Comparison of ENCODE assay signal across 19 mouse cellular contexts in the genomic region with DNA sequence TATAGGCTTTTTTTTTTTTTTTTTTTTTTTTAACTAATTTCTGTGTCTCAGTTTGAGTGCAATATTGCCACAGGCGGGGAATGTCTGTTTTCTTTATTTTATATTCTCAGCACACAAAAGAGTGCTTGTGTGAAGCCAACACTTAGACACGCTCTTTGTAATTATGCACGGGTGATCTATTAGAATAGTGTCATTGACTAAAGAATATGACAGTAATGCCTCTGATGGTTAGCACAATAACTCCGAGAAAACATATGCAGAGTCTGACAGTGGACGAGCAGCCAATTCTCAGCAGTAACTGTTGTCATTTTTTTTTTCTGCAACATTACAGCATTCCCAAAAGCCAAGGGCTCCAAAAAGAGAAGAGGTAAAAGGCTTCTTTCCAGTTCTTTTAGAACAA.
DNase-seq lines count a peak whose midpoint lies in the region; ATAC-seq and TF ChIP-seq lines count a peak whose summit lies in the region.
"Had no signal": no experiment of that assay in that cellular context is flagged by ENCODE, and none has a peak within 500 bp of the region (broad histone marks: within the 10 kb centered on the region; RNA-seq: fewer than 3 reads in every experiment).

No protein-coding gene starts in this region.

- no peaks in the 10 kb centered on the region for H3K27me3 ChIP-seq in forebrain, embryonic 16.5 days (replicated peaks; ENCODE audit: control insufficient read depth, insufficient read depth, low read length)
- no peaks in the 10 kb centered on the region for H3K27me3 ChIP-seq in forebrain, postnatal 0 days (ENCODE audit: insufficient read depth, low read length)
- H3K27me3 ChIP-seq in hindbrain, embryonic 12.5 days: no peaks in the 10 kb centered on the region
- no peaks in the 10 kb centered on the region for H3K27me3 ChIP-seq in midbrain, embryonic 12.5 days
- H3K27me3 ChIP-seq in heart, embryonic 12.5 days (replicated peaks): no peaks in the 10 kb centered on the region
- H3K27me3 ChIP-seq: embryonic facial prominence, embryonic 12.5 days; megakaryocyte, embryonic 14.5 days had no signal

- H3K9ac ChIP-seq in forebrain, embryonic 16.5 days (replicated peaks; ENCODE audit: low read depth, low read length): no peak overlapping the region
- H3K9ac ChIP-seq in forebrain, postnatal 0 days: no peak overlapping the region
- no peak overlapping the region for H3K9ac ChIP-seq in hindbrain, embryonic 12.5 days
- no peak overlapping the region for H3K9ac ChIP-seq in midbrain, embryonic 12.5 days (replicated peaks)
- H3K9ac ChIP-seq in heart, embryonic 12.5 days: no peak overlapping the region
- H3K9ac ChIP-seq: embryonic facial prominence, embryonic 12.5 days had no signal

- H3K9me3 ChIP-seq in forebrain, embryonic 16.5 days (ENCODE audit: control insufficient read depth, low read length): no peaks in the 10 kb centered on the region
- H3K9me3 ChIP-seq in forebrain, postnatal 0 days (ENCODE audit: low read length): no peaks in the 10 kb centered on the region
- H3K9me3 ChIP-seq in hindbrain, embryonic 12.5 days (replicated peaks): no peaks in the 10 kb centered on the region
- H3K9me3 ChIP-seq in midbrain, embryonic 12.5 days: no peaks in the 10 kb centered on the region
- H3K9me3 ChIP-seq in heart, embryonic 12.5 days (replicated peaks): no peaks in the 10 kb centered on the region
- H3K9me3 ChIP-seq: embryonic facial prominence, embryonic 12.5 days; limb, embryonic 10.5 days had no signal

- peak; percentile 77 for ATAC-seq in forebrain, embryonic 16.5 days
- no peak for ATAC-seq in forebrain, postnatal 0 days
- peak; percentile 70 for ATAC-seq in hindbrain, embryonic 12.5 days (ENCODE audit: low FRiP score)
- ATAC-seq in midbrain, embryonic 12.5 days (ENCODE audit: low FRiP score, low read depth): peak; percentile 69
- no peak for ATAC-seq in heart, embryonic 12.5 days (ENCODE audit: insufficient number of reproducible peaks, low FRiP score)

- peak overlapping the region; percentile 53 for H3K27ac ChIP-seq in forebrain, embryonic 16.5 days (ENCODE audit: low read length)
- H3K27ac ChIP-seq in forebrain, postnatal 0 days (ENCODE audit: low read depth, low read length): no peak overlapping the region
- no peak overlapping the region for H3K27ac ChIP-seq in hindbrain, embryonic 12.5 days
- 0 out of 2 replicates have a peak overlapping the region, but pooled peaks have one; percentile 39 for H3K27ac ChIP-seq in midbrain, embryonic 12.5 days (replicated peaks)
- no peak overlapping the region for H3K27ac ChIP-seq in heart, embryonic 12.5 days (ENCODE audit: poor library complexity, severe bottlenecking)
- H3K27ac ChIP-seq: embryonic facial prominence, embryonic 12.5 days; limb, embryonic 10.5 days; stomach, postnatal 0 days had no signal

- TF ChIP-seq CTCF in forebrain, postnatal 0 days (IDR thresholded peaks at IDR 0.05; ENCODE audit: low read depth): no peak

- H3K4me1 ChIP-seq in forebrain, embryonic 16.5 days (replicated peaks; ENCODE audit: control insufficient read depth, insufficient read depth, low read length): peaks cover 9% of the 10 kb centered on the region
- no peaks in the 10 kb centered on the region for H3K4me1 ChIP-seq in forebrain, postnatal 0 days (ENCODE audit: insufficient read depth)
- peaks cover 17% of the 10 kb centered on the region for H3K4me1 ChIP-seq in hindbrain, embryonic 12.5 days
- H3K4me1 ChIP-seq in midbrain, embryonic 12.5 days: peaks cover 13% of the 10 kb centered on the region; the same call in 1 of the 2 replicates
- H3K4me1 ChIP-seq in heart, embryonic 12.5 days (replicated peaks): no peaks in the 10 kb centered on the region
- H3K4me1 ChIP-seq: embryonic facial prominence, embryonic 12.5 days; limb, embryonic 10.5 days; megakaryocyte, embryonic 14.5 days had no signal

- H3K36me3 ChIP-seq in forebrain, embryonic 16.5 days (ENCODE audit: control insufficient read depth, insufficient read depth): no peaks in the 10 kb centered on the region
- H3K36me3 ChIP-seq in forebrain, postnatal 0 days (ENCODE audit: insufficient read depth): peaks cover 3% of the 10 kb centered on the region; the same call in 1 of the 2 replicates
- H3K36me3 ChIP-seq in hindbrain, embryonic 12.5 days: peaks cover 4% of the 10 kb centered on the region; the same call in 1 of the 2 replicates
- no peaks in the 10 kb centered on the region for H3K36me3 ChIP-seq in midbrain, embryonic 12.5 days
- H3K36me3 ChIP-seq in heart, embryonic 12.5 days: no peaks in the 10 kb centered on the region
- H3K36me3 ChIP-seq: embryonic facial prominence, embryonic 12.5 days; limb, embryonic 10.5 days had no signal

- 15% methylated on average over 5 of the region's 5 CpGs for WGBS in forebrain, embryonic 16.5 days
- 19% methylated on average over 5 of the region's 5 CpGs for WGBS in forebrain, postnatal 0 days
- 35% methylated on average over 5 of the region's 5 CpGs for WGBS in hindbrain, embryonic 12.5 days
- 34% methylated on average over 5 of the region's 5 CpGs for WGBS in midbrain, embryonic 12.5 days
- WGBS in heart, embryonic 12.5 days: 76% methylated on average over 5 of the region's 5 CpGs

- no peak overlapping the region for H3K4me3 ChIP-seq in forebrain, embryonic 16.5 days (replicated peaks; ENCODE audit: low read length)
- no peak overlapping the region for H3K4me3 ChIP-seq in forebrain, postnatal 0 days (ENCODE audit: low read depth, low read length)
- H3K4me3 ChIP-seq in hindbrain, embryonic 12.5 days: no peak overlapping the region
- no peak overlapping the region for H3K4me3 ChIP-seq in midbrain, embryonic 12.5 days
- no peak overlapping the region for H3K4me3 ChIP-seq in heart, embryonic 12.5 days
- H3K4me3 ChIP-seq: embryonic facial prominence, embryonic 12.5 days; limb, embryonic 10.5 days; megakaryocyte, embryonic 14.5 days; myocyte had no signal

- no peak for DNase-seq in forebrain, postnatal 0 days
- peak; percentile 13 for DNase-seq in retina, embryonic 14.5 days (ENCODE audit: low spot score)
- no peak for DNase-seq in kidney, postnatal 36 days
- DNase-seq: B cell, adult 2 months; cerebellum, adult 9-10 months; gastrocnemius, postnatal 25 days; kidney, adult 2 months; kidney, postnatal 10 days; lung, adult 18-20 months; lung, postnatal 14 days had no signal

- no peak overlapping the region for H3K4me2 ChIP-seq in forebrain, embryonic 16.5 days (ENCODE audit: low read length)
- H3K4me2 ChIP-seq in forebrain, postnatal 0 days (ENCODE audit: low read depth): no peak overlapping the region
- H3K4me2 ChIP-seq in hindbrain, embryonic 12.5 days (replicated peaks): no peak overlapping the region
- H3K4me2 ChIP-seq in midbrain, embryonic 12.5 days (replicated peaks): no peak overlapping the region
- no peak overlapping the region for H3K4me2 ChIP-seq in heart, embryonic 12.5 days
- H3K4me2 ChIP-seq: embryonic facial prominence, embryonic 12.5 days had no signal

Comparison
In these comparisons a context has a peak if more than half of its experiments do, and no peak if none do; other contexts are left out.
1. ATAC-seq: peak in forebrain, embryonic 16.5 days (single experiment), hindbrain, embryonic 12.5 days (single experiment) and midbrain, embryonic 12.5 days (single experiment); none in forebrain, postnatal 0 days (single experiment) and heart, embryonic 12.5 days (single experiment).
2. H3K27ac ChIP-seq: peak in forebrain, embryonic 16.5 days (single experiment) and midbrain, embryonic 12.5 days (single experiment); none in forebrain, postnatal 0 days (single experiment), hindbrain, embryonic 12.5 days (single experiment) and heart, embryonic 12.5 days (single experiment).